Mouse (Mus musculus) ES-E14 (cell line): ENCODE measurements around the gene Mrtfa.

Experiments used
- CHD2 ChIP-seq: IDR thresholded peaks from 2 replicates; pipeline ENCODE4 v1.6.1; 2014; ENCODE audit warnings: mild to moderate bottlenecking, low read depth, low read length, inconsistent platforms
- HCFC1 ChIP-seq: IDR thresholded peaks from 2 replicates; pipeline ENCODE4 v1.6.1; 2012; ENCODE audit warnings: low read length, inconsistent platforms, borderline replicate concordance; ENCODE audit not compliant: insufficient read depth
- MAFK ChIP-seq: IDR thresholded peaks from 2 replicates; pipeline ENCODE4 v1.6.1; 2014; ENCODE audit warnings: mild to moderate bottlenecking, low read depth, low read length, inconsistent platforms; ENCODE audit not compliant: insufficient read depth
- ZC3H11A ChIP-seq: IDR thresholded peaks from 2 replicates; pipeline ENCODE4 v1.6.1; 2012; ENCODE audit warnings: low read depth, mild to moderate bottlenecking, inconsistent platforms, low read length, borderline replicate concordance

DNA sequence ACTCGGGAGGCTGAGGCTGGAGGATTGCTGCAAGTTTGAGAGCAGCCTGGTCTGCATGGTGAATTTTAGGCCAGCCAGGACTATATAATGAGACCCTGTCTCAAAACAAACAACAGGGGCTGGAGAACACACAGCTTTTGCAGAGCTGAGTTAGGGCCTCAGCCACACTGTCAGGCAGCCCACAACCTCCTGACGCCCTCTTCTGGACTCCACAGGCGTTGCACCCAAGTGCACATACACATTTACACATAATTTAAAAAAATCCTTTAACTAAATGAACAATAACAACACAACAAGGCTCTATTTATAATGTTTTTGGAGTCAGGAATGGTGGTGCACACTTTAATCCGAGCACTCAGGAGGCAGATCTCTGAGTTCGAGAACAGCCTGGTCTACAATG lies 7.9 kb upstream of the Mrtfa start:
- TF ChIP-seq MAFK (no peak), HCFC1 (no peak), ZC3H11A (no peak), CHD2 (no peak)
